Mouse (Mus musculus) CH12.LX (cell line): ENCODE measurements at regions not wholly inside any gene's neighbourhood (a gene's known extent, or its start where the extent isn't known, plus 50 kb on each side); places are given as distances from the start of the nearest gene placed in this dataset.

Experiments
- DNase-seq: peaks from one replicate; pipeline ENCODE4 v3.0.0-alpha.2; 2013; ENCODE audit errors: extremely low read depth
- H3K27ac ChIP-seq: 2 replicates; pipeline ENCODE4 v1.5.1; 2012; ENCODE audit warnings: low read depth, mild to moderate bottlenecking, control low read depth, moderate library complexity; ENCODE audit not compliant: insufficient read depth
- H3K27me3 ChIP-seq: replicated peaks from 2 replicates; pipeline ENCODE3; 2012; ENCODE audit warnings: inconsistent platforms
- H3K36me3 ChIP-seq, 2 experiments: replicated peaks in 1 of 2; 2 replicates each; pipeline versions ENCODE3 to v1.6.1; 2012; ENCODE audit warnings: inconsistent platforms in 1 of 2, low read length in 1 of 2, mild to moderate bottlenecking in 1 of 2, mixed read lengths in 1 of 2, moderate library complexity in 1 of 2; ENCODE audit not compliant: control insufficient read depth in 1 of 2, insufficient read depth in 1 of 2
- H3K4me1 ChIP-seq, 2 experiments: 2 replicates each; pipeline ENCODE4 v1.6.1; 2012; ENCODE audit warnings: inconsistent platforms in 1 of 2, moderate library complexity in 1 of 2; ENCODE audit not compliant: insufficient read depth in 2 of 2, control insufficient read depth in 1 of 2
- H3K4me2 ChIP-seq: 2 replicates; pipeline ENCODE4 v1.6.1; 2012; ENCODE audit warnings: low read depth, mild to moderate bottlenecking, control low read depth; ENCODE audit not compliant: poor library complexity, insufficient read depth, severe bottlenecking
- H3K4me3 ChIP-seq, 3 experiments: fragments of 150-350 bp in 1 of 3; sonication (generic) in 1 of 3; replicated peaks in 1 of 3; 2 replicates each; pipeline versions ENCODE3 to v1.5.1; 2011 to 2012; ENCODE audit warnings: low read depth in 2 of 3, low read length in 2 of 3, mild to moderate bottlenecking in 2 of 3, moderate library complexity in 2 of 3, control low read depth in 1 of 3, improper control_type of control experiment in 1 of 3, inconsistent platforms in 1 of 3, mixed read lengths in 1 of 3; ENCODE audit not compliant: poor library complexity in 1 of 3
- H3K79me2 ChIP-seq: replicated peaks from 2 replicates; pipeline ENCODE4 v1.6.1; 2012; ENCODE audit warnings: mild to moderate bottlenecking, moderate library complexity; ENCODE audit not compliant: control insufficient read depth, poor library complexity, insufficient read depth, severe bottlenecking; ENCODE audit errors: extremely low read depth
- H3K9ac ChIP-seq: 2 replicates; pipeline ENCODE4 v1.6.1; 2012; ENCODE audit warnings: low read depth, mild to moderate bottlenecking, control low read depth, moderate library complexity; ENCODE audit not compliant: insufficient read depth
- H3K9me3 ChIP-seq: replicated peaks from 2 replicates; pipeline ENCODE3; 2012; ENCODE audit warnings: low read length, inconsistent platforms, mixed read lengths
- BHLHE40 ChIP-seq: IDR thresholded peaks from 2 replicates; pipeline ENCODE4 v1.6.1; 2011; ENCODE audit warnings: mild to moderate bottlenecking, low read depth, low read length, improper control_type of control experiment
- CHD2 ChIP-seq: IDR thresholded peaks from 2 replicates; pipeline ENCODE4 v1.6.1; 2011; ENCODE audit warnings: low read length, improper control_type of control experiment
- CTCF ChIP-seq, 2 experiments: IDR thresholded peaks in 1 of 2; conservative IDR thresholded peaks in 1 of 2; 2 replicates each; pipeline ENCODE4 v1.5.1; 2011 to 2012; ENCODE audit warnings: low read depth in 2 of 2, low read length in 2 of 2, improper control_type of control experiment in 1 of 2, inconsistent platforms in 1 of 2, mild to moderate bottlenecking in 1 of 2, moderate library complexity in 1 of 2
- E2F4 ChIP-seq: IDR thresholded peaks from 2 replicates; pipeline ENCODE4 v1.6.1; 2011; ENCODE audit warnings: low read depth, low read length, improper control_type of control experiment; ENCODE audit not compliant: insufficient replicate concordance
- EP300 ChIP-seq: IDR thresholded peaks from 2 replicates; pipeline ENCODE4 v1.6.1; 2011; ENCODE audit warnings: low read length, improper control_type of control experiment
- ETS1 ChIP-seq: conservative IDR thresholded peaks from 2 replicates; pipeline ENCODE4 v1.6.1; 2012; ENCODE audit warnings: low read depth, mild to moderate bottlenecking, inconsistent platforms, low read length, improper control_type of control experiment, moderate library complexity
- GABPA ChIP-seq: IDR thresholded peaks from 2 replicates; pipeline ENCODE4 v1.6.1; 2012; ENCODE audit warnings: low read depth, low read length, improper control_type of control experiment, inconsistent platforms; ENCODE audit not compliant: insufficient replicate concordance
- IRF4 ChIP-seq: IDR thresholded peaks from 2 replicates; pipeline ENCODE4 v1.6.1; 2014; ENCODE audit warnings: low read depth, mild to moderate bottlenecking, inconsistent platforms, low read length, improper control_type of control experiment
- MAX ChIP-seq: IDR thresholded peaks from 2 replicates; pipeline ENCODE4 v1.6.1; 2011; ENCODE audit warnings: low read length, improper control_type of control experiment
- MAZ ChIP-seq: IDR thresholded peaks from 2 replicates; pipeline ENCODE4 v1.6.1; 2012; ENCODE audit warnings: low read depth, mild to moderate bottlenecking, inconsistent platforms, low read length, improper control_type of control experiment, moderate library complexity
- MXI1 ChIP-seq: IDR thresholded peaks from 2 replicates; pipeline ENCODE4 v1.6.1; 2011; ENCODE audit warnings: mild to moderate bottlenecking, low read depth, low read length, improper control_type of control experiment
- MYC ChIP-seq: IDR thresholded peaks from 2 replicates; pipeline ENCODE4 v1.6.1; 2011; ENCODE audit warnings: low read depth, mild to moderate bottlenecking, improper control_type of control experiment, low read length
- NELFE ChIP-seq: IDR thresholded peaks from 2 replicates; pipeline ENCODE4 v1.6.1; 2011; ENCODE audit warnings: low read depth, low read length, improper control_type of control experiment
- PAX5 ChIP-seq: IDR thresholded peaks from 2 replicates; pipeline ENCODE4 v1.6.1; 2012; ENCODE audit warnings: low read length, inconsistent platforms, mixed read lengths
- POLR2AphosphoS2 ChIP-seq: IDR thresholded peaks from 2 replicates; pipeline ENCODE4 v1.6.1; 2011; ENCODE audit warnings: low read depth, low read length, improper control_type of control experiment
- RAD21 ChIP-seq: IDR thresholded peaks from 2 replicates; pipeline ENCODE4 v1.6.1; 2011; ENCODE audit warnings: low read depth, mild to moderate bottlenecking, low read length, improper control_type of control experiment, moderate library complexity
- RCOR1 ChIP-seq: conservative IDR thresholded peaks from 2 replicates; pipeline ENCODE4 v1.6.1; 2012; ENCODE audit warnings: low read depth, mild to moderate bottlenecking, inconsistent platforms, low read length, improper control_type of control experiment
- SMC3 ChIP-seq: IDR thresholded peaks from 2 replicates; pipeline ENCODE4 v1.6.1; 2011; ENCODE audit warnings: low read depth, low read length, improper control_type of control experiment
- TBP ChIP-seq: conservative IDR thresholded peaks from 2 replicates; pipeline ENCODE4 v1.6.1; 2011; ENCODE audit warnings: low read depth, low read length, improper control_type of control experiment
- USF1 ChIP-seq: IDR thresholded peaks from 2 replicates; pipeline ENCODE4 v1.6.1; 2014; ENCODE audit warnings: low read depth, mild to moderate bottlenecking, inconsistent platforms, low read length, improper control_type of control experiment
- ZC3H11A ChIP-seq: IDR thresholded peaks from 2 replicates; pipeline ENCODE4 v1.6.1; 2012; ENCODE audit warnings: low read depth, mild to moderate bottlenecking, inconsistent platforms, low read length, improper control_type of control experiment
- ZMIZ1 ChIP-seq: IDR thresholded peaks from 2 replicates; pipeline ENCODE4 v1.6.1; 2012; ENCODE audit warnings: low read depth, mild to moderate bottlenecking, inconsistent platforms, low read length, improper control_type of control experiment
- dilution Hi-C: fragments of 300-500 bp; cut with MboI; formaldehyde crosslinking; loops from 2 replicates; pipeline ENCODE4 v1.14.3; 2020; ENCODE audit warnings: low sequenced_read_pairs; ENCODE audit not compliant: extremely low pct_unique_long_range_greater_than_20kb, extremely low pct_ligation_motif_present
- in situ Hi-C: fragments of 300-500 bp; cut with MboI; formaldehyde crosslinking; loops from 3 replicates; pipeline ENCODE4 v1.14.3; 2019; ENCODE audit warnings: low sequenced_read_pairs, low pct_ligation_motif_present, low pct_unique_long_range_greater_than_20kb, mixed read lengths

DNA sequence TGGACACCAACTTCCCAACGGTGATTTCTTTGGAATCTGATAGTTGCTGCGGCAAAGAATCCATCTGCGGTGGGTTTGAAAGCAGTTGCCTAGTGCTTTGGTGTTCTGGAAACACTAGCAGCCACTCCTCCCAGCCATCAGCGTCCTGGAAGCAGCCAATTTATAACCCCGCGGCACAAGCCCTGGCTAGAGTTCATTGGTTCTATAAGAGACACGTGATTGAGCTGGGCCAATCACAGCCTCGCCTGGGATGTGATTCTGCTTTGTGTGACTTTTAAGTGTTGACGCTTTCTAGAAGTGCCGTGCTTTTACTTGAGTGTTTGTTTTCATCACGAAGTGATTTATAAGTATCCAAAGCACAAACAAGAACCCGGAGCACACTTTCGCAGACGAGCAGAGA lies 223.1 kb downstream of the Tshz3 start:
- DNase-seq: no peak
- Histone ChIP-seq H3K36me3 (no peaks in the 10 kb centered on the region), H3K4me2 (no peak overlapping the region), H3K4me1 (no peaks in the 10 kb centered on the region), H3K9me3 (peaks cover 81% of the 10 kb centered on the region), H3K27me3 (no peaks in the 10 kb centered on the region), H3K4me3 (no peak overlapping the region), H3K9ac (no peak overlapping the region), H3K27ac (no peak overlapping the region), H3K79me2 (no peaks in the 10 kb centered on the region)
- in situ Hi-C loops: no loop called here
- dilution Hi-C loops: no loop called here
- TF ChIP-seq IRF4 (no peak), MYC (no peak), CTCF (conservative IDR thresholded peaks at IDR 0.05 in 1 of 2, IDR thresholded peaks at IDR 0.05 in 1 of 2; ENCODE audit: low read depth in 2 of 2, low read length in 2 of 2) (no peak), MAX (no peak), USF1 (no peak), MXI1 (no peak), E2F4 (no peak), ETS1 (no peak), ZMIZ1 (no peak), BHLHE40 (no peak), RCOR1 (no peak), RAD21 (no peak), GABPA (no peak), SMC3 (no peak), PAX5 (no peak), TBP (no peak), ZC3H11A (no peak), MAZ (no peak), CHD2 (no peak), NELFE (no peak)

DNA sequence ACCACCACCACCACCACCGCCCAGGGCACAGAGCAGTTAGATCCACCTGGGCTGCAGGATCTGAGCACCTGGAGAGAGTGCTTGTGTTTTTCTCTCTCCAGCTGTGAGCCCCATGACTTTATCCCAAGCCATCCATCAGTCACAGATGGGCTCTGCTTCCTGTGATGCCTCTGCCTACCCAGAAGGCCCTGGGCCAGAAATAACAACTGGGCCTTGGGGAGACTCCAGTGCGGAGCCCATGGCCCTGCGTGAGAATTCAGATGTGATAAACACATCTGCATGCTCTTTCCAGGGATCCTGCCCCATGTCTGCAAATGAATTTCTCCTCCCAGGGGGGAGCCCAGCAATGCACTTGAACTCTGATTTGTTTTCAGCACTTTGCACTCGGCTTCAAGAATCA lies 235.6 kb downstream of the Tshz3 start:
- H3K4me3 ChIP-seq: no peak overlapping the region
- DNase-seq: no peak
- no peak overlapping the region for H3K9ac ChIP-seq
- peaks cover 83% of the 10 kb centered on the region for H3K9me3 ChIP-seq
- H3K36me3 ChIP-seq: no peaks in the 10 kb centered on the region
- no peak for TF ChIP-seq EP300
- TF ChIP-seq POLR2AphosphoS2: no peak
- TF ChIP-seq ETS1: no peak
- no peaks in the 10 kb centered on the region for H3K4me1 ChIP-seq
- H3K4me2 ChIP-seq: no peak overlapping the region
- in situ Hi-C loops: no loop called here
- dilution Hi-C loops: no loop called here
- H3K27me3 ChIP-seq: no peaks in the 10 kb centered on the region
- no peaks in the 10 kb centered on the region for H3K79me2 ChIP-seq
- H3K27ac ChIP-seq: no peak overlapping the region
